Mouse (Mus musculus) bone marrow macrophage, adult 2 months (primary cell): ENCODE data around the gene Arfgef2. TPM values are rescaled to one million over a fixed set of nuclear protein-coding genes. Genes with fewer than 3 reads are reported as not detected.

Source experiments
- H3K27ac ChIP-seq: 2 replicates; pipeline ENCODE4 v1.5.1; 2012; ENCODE audit warnings: low read depth, low read length; ENCODE audit not compliant: insufficient read depth
- H3K4me1 ChIP-seq: 2 replicates; pipeline ENCODE4 v1.6.1; 2012; ENCODE audit warnings: low read length; ENCODE audit not compliant: control insufficient read depth, insufficient read depth
- H3K4me3 ChIP-seq: 2 replicates; pipeline ENCODE4 v1.5.1; 2012; ENCODE audit warnings: mild to moderate bottlenecking, low read length, moderate library complexity; ENCODE audit not compliant: insufficient read depth
- CTCF ChIP-seq: IDR thresholded peaks from 2 replicates; pipeline ENCODE4 v1.5.1; 2012; ENCODE audit warnings: low read depth, mild to moderate bottlenecking, low read length, moderate library complexity
- POLR2A ChIP-seq: IDR thresholded peaks from 2 replicates; pipeline ENCODE4 v1.6.1; 2012; ENCODE audit warnings: mild to moderate bottlenecking, low read depth, low read length, borderline replicate concordance
- polyA plus RNA-seq: library from polyadenylated mRNA; stranded (reverse); fragments of >200 nt; gene quantifications from 2 replicates; pipeline ENCODE4 v1.2.4, GENCODE M21; 2012; ENCODE audit not compliant: missing spikeins, insufficient read depth, insufficient read length

Gene Arfgef2
- polyA plus RNA-seq, 1 experiment = 18.5 TPM

GRCm38 (mm10) chr2:166806173-166806705 is 851 bp downstream of the Arfgef2 start:
- H3K4me1 ChIP-seq = peaks cover 23% of the 10 kb centered on the region
- peak overlapping the region; percentile 98 for H3K4me3 ChIP-seq
- peak overlapping the region; percentile 77; the same call in 1 of the 2 replicates for H3K27ac ChIP-seq
- TF ChIP-seq CTCF (no peak), POLR2A (no peak)

- TF ChIP-seq POLR2A (no peak), CTCF (no peak)
- Histone ChIP-seq H3K4me1 (peaks cover 19% of the 10 kb centered on the region), H3K4me3 (peak overlapping the region; percentile 98), H3K27ac (no peak overlapping the region)
Measured at GRCm38 (mm10) chr2:166806813-166807212, 1.4 kb downstream of the Arfgef2 start.

DNA sequence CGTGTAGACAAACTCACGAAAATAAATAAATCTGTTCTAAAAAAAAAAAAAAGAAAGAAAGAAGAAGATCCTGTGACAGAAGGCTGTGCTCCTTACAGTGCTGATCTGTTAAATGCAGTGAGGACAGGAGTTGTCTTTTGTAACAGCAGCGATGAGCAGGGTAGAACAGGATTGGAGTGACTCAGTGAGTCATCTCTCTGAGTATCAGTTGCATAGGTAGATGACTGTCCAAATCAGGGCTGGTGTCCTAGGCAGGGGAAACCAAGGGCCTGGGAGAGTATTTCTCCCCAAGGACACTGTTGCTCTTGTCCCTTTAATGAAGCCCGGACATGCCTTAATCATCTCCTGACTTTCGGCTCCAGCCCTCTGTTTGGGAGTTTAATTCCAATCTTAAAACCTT is 4.1 kb downstream of the Arfgef2 start:
- no peak for TF ChIP-seq POLR2A
- TF ChIP-seq CTCF = no peak

DNA sequence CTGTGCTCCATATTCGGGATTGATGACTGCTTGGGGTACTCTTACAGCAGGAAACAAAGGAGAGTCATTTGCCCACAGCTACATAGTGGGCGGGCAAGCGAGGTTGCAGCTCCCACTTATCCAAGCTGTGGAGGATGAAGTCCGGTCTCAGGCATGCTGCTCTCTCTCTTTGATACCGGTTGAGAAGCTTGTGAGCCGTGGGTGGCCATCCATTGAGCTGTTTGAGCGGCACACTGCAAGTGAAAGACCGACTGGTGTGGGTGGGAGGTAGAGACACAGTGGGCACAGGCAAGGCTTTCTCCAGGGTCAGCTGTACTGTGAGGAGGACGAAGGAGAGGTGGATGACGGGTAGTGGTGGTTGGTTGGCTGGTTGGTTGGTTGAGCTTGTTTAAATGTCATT is 5.4 kb downstream of the Arfgef2 start:
- H3K4me3 ChIP-seq = no peak overlapping the region
- TF ChIP-seq POLR2A = no peak
- no peak for TF ChIP-seq CTCF
- peaks cover 19% of the 10 kb centered on the region for H3K4me1 ChIP-seq
- H3K27ac ChIP-seq = no peak overlapping the region

More for the DNA sequence above, 4.1 kb downstream of the Arfgef2 start:
- Histone ChIP-seq H3K4me1 (peaks cover 19% of the 10 kb centered on the region), H3K27ac (no peak overlapping the region), H3K4me3 (no peak overlapping the region)

DNA sequence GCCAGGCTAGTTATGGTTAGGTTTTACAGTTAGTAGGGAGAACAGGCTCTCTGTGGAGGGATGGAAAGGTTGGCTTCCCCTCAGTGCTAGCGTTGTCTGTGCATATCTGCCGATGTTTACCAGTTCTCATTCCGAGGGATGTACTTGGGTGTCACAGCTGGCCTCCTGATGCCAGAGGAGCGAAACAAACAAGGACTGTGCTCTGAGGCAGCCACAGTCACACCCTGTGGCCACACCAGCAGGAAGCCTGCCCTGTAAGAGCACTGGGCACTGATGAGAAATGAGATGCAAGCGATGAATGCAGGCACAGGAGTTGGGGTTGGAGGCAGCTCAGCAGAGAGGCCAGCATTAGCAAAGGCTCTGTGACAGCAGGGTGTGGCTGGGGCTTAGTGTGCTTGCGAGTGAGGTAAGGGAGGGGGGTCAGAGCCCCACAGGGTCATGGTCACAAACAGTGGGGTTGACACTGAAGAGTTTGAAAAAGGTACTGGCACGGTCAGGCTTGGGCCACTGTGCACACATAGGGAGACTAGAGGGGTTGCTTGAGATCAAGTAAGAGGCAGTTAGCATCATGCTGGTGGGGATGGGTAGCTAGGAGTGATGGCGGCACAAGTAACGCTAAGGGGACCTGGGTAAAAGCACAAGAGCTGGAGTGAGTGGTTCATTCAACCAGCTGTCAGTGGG is 13.2 kb downstream of the Arfgef2 start:
- H3K4me3 ChIP-seq = no peak overlapping the region
- H3K27ac ChIP-seq = no peak overlapping the region
- peaks cover 29% of the 10 kb centered on the region for H3K4me1 ChIP-seq
- TF ChIP-seq POLR2A (no peak), CTCF (no peak)

GRCm38 (mm10) chr2:166819849-166820248 is 14.5 kb downstream of the Arfgef2 start:
- TF ChIP-seq POLR2A = no peak
- no peak for TF ChIP-seq CTCF
- Histone ChIP-seq H3K4me1 (peaks cover 35% of the 10 kb centered on the region), H3K27ac (no peak overlapping the region), H3K4me3 (no peak overlapping the region)

DNA sequence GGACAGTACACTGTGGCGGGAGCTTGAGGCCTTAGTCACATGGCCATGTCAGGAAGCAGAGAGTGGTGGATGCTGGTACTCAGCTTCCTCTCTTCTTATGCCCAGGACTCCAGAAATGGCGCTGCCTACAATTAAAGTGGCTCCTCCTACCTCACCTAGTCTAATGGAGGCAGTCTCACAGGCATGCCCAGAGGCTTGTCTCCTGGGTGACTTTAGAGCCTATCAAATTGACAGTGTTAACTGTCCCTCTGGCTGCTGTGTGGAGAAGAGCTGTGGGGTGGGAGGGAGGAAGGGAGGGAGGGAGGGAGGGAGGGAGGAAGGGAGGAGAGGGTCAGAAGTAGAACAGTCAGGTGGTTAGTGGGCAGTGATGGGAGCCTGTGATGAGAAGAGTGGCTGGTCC is 15.5 kb downstream of the Arfgef2 start:
- TF ChIP-seq CTCF (no peak), POLR2A (no peak)
- Histone ChIP-seq H3K27ac (no peak overlapping the region), H3K4me3 (no peak overlapping the region), H3K4me1 (peaks cover 44% of the 10 kb centered on the region)

- Histone ChIP-seq H3K4me3 (no peak overlapping the region), H3K4me1 (peaks cover 50% of the 10 kb centered on the region)
Measured at GRCm38 (mm10) chr2:166821406-166821805, 16.0 kb downstream of the Arfgef2 start.

GRCm38 (mm10) chr2:166822119-166822826 is 16.9 kb downstream of the Arfgef2 start:
- TF ChIP-seq POLR2A (no peak), CTCF (no peak)
- H3K4me3 ChIP-seq = no peak overlapping the region
- no peak overlapping the region for H3K27ac ChIP-seq
- peaks cover 58% of the 10 kb centered on the region for H3K4me1 ChIP-seq

More at GRCm38 (mm10) chr2:166821406-166821805, 16.0 kb downstream of the Arfgef2 start:
- no peak overlapping the region for H3K27ac ChIP-seq
- no peak for TF ChIP-seq POLR2A
- no peak for TF ChIP-seq CTCF

DNA sequence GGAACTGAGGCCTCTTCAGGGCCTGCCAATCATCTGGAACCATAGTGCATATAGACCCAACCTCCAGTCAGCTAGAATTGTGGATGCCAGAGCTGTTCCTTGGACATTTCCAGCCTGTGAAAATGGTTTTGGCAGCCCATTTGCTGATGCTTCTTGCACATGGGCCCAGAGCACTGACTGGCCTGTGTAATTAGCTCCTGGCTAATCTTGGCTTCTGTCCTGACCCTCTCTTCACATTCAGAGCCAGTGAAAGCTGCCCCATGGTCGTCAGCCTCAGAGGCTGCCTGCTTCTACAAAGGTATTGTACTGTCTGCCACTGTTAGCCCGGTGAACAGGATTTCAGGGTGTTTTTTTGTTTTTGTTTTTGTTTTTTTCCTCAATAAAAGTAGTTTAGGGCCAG is 17.5 kb downstream of the Arfgef2 start:
- H3K4me1 ChIP-seq = peaks cover 64% of the 10 kb centered on the region
- no peak overlapping the region for H3K27ac ChIP-seq
- TF ChIP-seq CTCF (no peak), POLR2A (no peak)
- H3K4me3 ChIP-seq = no peak overlapping the region
